Mouse (Mus musculus): ENCODE results near the gene Wtip. TPM values are rescaled to one million over a fixed set of nuclear protein-coding genes. Genes with fewer than 3 reads are reported as not detected.

The Wtip gene
- polyA plus RNA-seq, 1 experiment, result 2.3 TPM

GRCm38 (mm10) chr7:34164671-34165070 lies 31.6 kb upstream of the Wtip start:
- TF ChIP-seq CTCF (IDR thresholded peaks at IDR 0.05; ENCODE audit: control insufficient read depth, insufficient read depth, low read length) (no peak), POLR2A (IDR thresholded peaks at IDR 0.05; ENCODE audit: borderline replicate concordance, control insufficient read depth, low read depth, low read length) (no peak)
- 95% methylated on average over 7 of the region's 7 CpGs for WGBS
- H3K4me1 ChIP-seq (ENCODE audit: control insufficient read depth, insufficient read depth, low read length), result no peaks in the 10 kb centered on the region; the same call in 1 of the 2 replicates
- no peak overlapping the region for H3K27ac ChIP-seq (ENCODE audit: control insufficient read depth, insufficient read depth, low read depth, low read length, poor library complexity)
- no peak overlapping the region for H3K4me3 ChIP-seq (replicated peaks; ENCODE audit: control insufficient read depth, low read depth, low read length)

- WGBS, result 86% methylated on average over 3 of the region's 3 CpGs
- no peak for TF ChIP-seq POLR2A (IDR thresholded peaks at IDR 0.05; ENCODE audit: borderline replicate concordance, control insufficient read depth, low read depth, low read length)
- TF ChIP-seq CTCF (IDR thresholded peaks at IDR 0.05; ENCODE audit: control insufficient read depth, insufficient read depth, low read length), result no peak
- H3K4me1 ChIP-seq (ENCODE audit: control insufficient read depth, insufficient read depth, low read length), result no peaks in the 10 kb centered on the region
- H3K4me3 ChIP-seq (replicated peaks; ENCODE audit: control insufficient read depth, low read depth, low read length), result no peak overlapping the region
- H3K27ac ChIP-seq (ENCODE audit: control insufficient read depth, insufficient read depth, low read depth, low read length, poor library complexity), result no peak overlapping the region
Measured at GRCm38 (mm10) chr7:34159167-34159566, 26.1 kb upstream of the Wtip start.

GRCm38 (mm10) chr7:34157994-34158393 lies 24.9 kb upstream of the Wtip start:
- H3K4me1 ChIP-seq (ENCODE audit: control insufficient read depth, insufficient read depth, low read length), result no peaks in the 10 kb centered on the region
- no peak for TF ChIP-seq POLR2A (IDR thresholded peaks at IDR 0.05; ENCODE audit: borderline replicate concordance, control insufficient read depth, low read depth, low read length)
- H3K4me3 ChIP-seq (replicated peaks; ENCODE audit: control insufficient read depth, low read depth, low read length), result no peak overlapping the region
- no peak overlapping the region for H3K27ac ChIP-seq (ENCODE audit: control insufficient read depth, insufficient read depth, low read depth, low read length, poor library complexity)
- 92% methylated on average over 3 of the region's 3 CpGs for WGBS

- no peak overlapping the region for H3K27ac ChIP-seq (ENCODE audit: control insufficient read depth, insufficient read depth, low read depth, low read length, poor library complexity)
- H3K4me1 ChIP-seq (ENCODE audit: control insufficient read depth, insufficient read depth, low read length), result no peaks in the 10 kb centered on the region
- TF ChIP-seq POLR2A (IDR thresholded peaks at IDR 0.05; ENCODE audit: borderline replicate concordance, control insufficient read depth, low read depth, low read length) (no peak), CTCF (IDR thresholded peaks at IDR 0.05; ENCODE audit: control insufficient read depth, insufficient read depth, low read length) (no peak)
- H3K4me3 ChIP-seq (replicated peaks; ENCODE audit: control insufficient read depth, low read depth, low read length), result no peak overlapping the region
- 78% methylated on average over 4 of the region's 4 CpGs for WGBS
Measured at GRCm38 (mm10) chr7:34147193-34147592, 14.1 kb upstream of the Wtip start.

GRCm38 (mm10) chr7:34141123-34141522 lies 8.1 kb upstream of the Wtip start:
- Histone ChIP-seq H3K4me3 (replicated peaks; ENCODE audit: control insufficient read depth, low read depth, low read length) (no peak overlapping the region), H3K27ac (ENCODE audit: control insufficient read depth, insufficient read depth, low read depth, low read length, poor library complexity) (no peak overlapping the region), H3K4me1 (ENCODE audit: control insufficient read depth, insufficient read depth, low read length) (no peaks in the 10 kb centered on the region)
- 96% methylated on average over 13 of the region's 13 CpGs for WGBS
- TF ChIP-seq CTCF (IDR thresholded peaks at IDR 0.05; ENCODE audit: control insufficient read depth, insufficient read depth, low read length) (no peak), POLR2A (IDR thresholded peaks at IDR 0.05; ENCODE audit: borderline replicate concordance, control insufficient read depth, low read depth, low read length) (no peak)

GRCm38 (mm10) chr7:34139493-34139892 lies 6.4 kb upstream of the Wtip start:
- no peaks in the 10 kb centered on the region for H3K4me1 ChIP-seq (ENCODE audit: control insufficient read depth, insufficient read depth, low read length)
- 80% methylated on average over 6 of the region's 6 CpGs for WGBS
- no peak overlapping the region for H3K27ac ChIP-seq (ENCODE audit: control insufficient read depth, insufficient read depth, low read depth, low read length, poor library complexity)
- no peak overlapping the region for H3K4me3 ChIP-seq (replicated peaks; ENCODE audit: control insufficient read depth, low read depth, low read length)
- no peak for TF ChIP-seq POLR2A (IDR thresholded peaks at IDR 0.05; ENCODE audit: borderline replicate concordance, control insufficient read depth, low read depth, low read length)
- no peak for TF ChIP-seq CTCF (IDR thresholded peaks at IDR 0.05; ENCODE audit: control insufficient read depth, insufficient read depth, low read length)

- WGBS, result 78% methylated on average over 2 of the region's 2 CpGs
- H3K4me1 ChIP-seq (ENCODE audit: control insufficient read depth, insufficient read depth, low read length), result no peaks in the 10 kb centered on the region
- no peak overlapping the region for H3K27ac ChIP-seq (ENCODE audit: control insufficient read depth, insufficient read depth, low read depth, low read length, poor library complexity)
- no peak for TF ChIP-seq CTCF (IDR thresholded peaks at IDR 0.05; ENCODE audit: control insufficient read depth, insufficient read depth, low read length)
- no peak overlapping the region for H3K4me3 ChIP-seq (replicated peaks; ENCODE audit: control insufficient read depth, low read depth, low read length)
Measured at GRCm38 (mm10) chr7:34134336-34134735, 1.3 kb upstream of the Wtip start.

GRCm38 (mm10) chr7:34132355-34133079 lies 551 bp downstream of the Wtip start:
- 7% methylated on average over 115 of the region's 116 CpGs for WGBS
- no peak overlapping the region for H3K4me3 ChIP-seq (replicated peaks; ENCODE audit: control insufficient read depth, low read depth, low read length)
- TF ChIP-seq POLR2A (IDR thresholded peaks at IDR 0.05; ENCODE audit: borderline replicate concordance, control insufficient read depth, low read depth, low read length) (no peak), CTCF (IDR thresholded peaks at IDR 0.05; ENCODE audit: control insufficient read depth, insufficient read depth, low read length) (no peak)

GRCm38 (mm10) chr7:34131959-34132354 lies 1.1 kb downstream of the Wtip start:
- no peak for TF ChIP-seq POLR2A (IDR thresholded peaks at IDR 0.05; ENCODE audit: borderline replicate concordance, control insufficient read depth, low read depth, low read length)
- TF ChIP-seq CTCF (IDR thresholded peaks at IDR 0.05; ENCODE audit: control insufficient read depth, insufficient read depth, low read length), result no peak
- Histone ChIP-seq H3K4me3 (replicated peaks; ENCODE audit: control insufficient read depth, low read depth, low read length) (no peak overlapping the region), H3K27ac (ENCODE audit: control insufficient read depth, insufficient read depth, low read depth, low read length, poor library complexity) (no peak overlapping the region), H3K4me1 (ENCODE audit: control insufficient read depth, insufficient read depth, low read length) (no peaks in the 10 kb centered on the region)
- WGBS, result 23% methylated on average over 3 of the region's 3 CpGs

More at GRCm38 (mm10) chr7:34132355-34133079, 551 bp downstream of the Wtip start:
- no peak overlapping the region; the same call in 1 of the 2 replicates for H3K27ac ChIP-seq (ENCODE audit: control insufficient read depth, insufficient read depth, low read depth, low read length, poor library complexity)
- no peaks in the 10 kb centered on the region for H3K4me1 ChIP-seq (ENCODE audit: control insufficient read depth, insufficient read depth, low read length)

All from bone marrow, adult 2 months (tissue).